Mouse (Mus musculus) lung, adult 2 months (tissue): ENCODE measurements at regions not wholly inside any gene's neighbourhood (a gene's known extent, or its start where the extent isn't known, plus 50 kb on each side); places are given as distances from the start of the nearest gene placed in this dataset.
"Not testable (repeated sequence)": the region's sequence is repeated elsewhere in the genome, so short reads cannot be mapped to it uniquely, and the experiment has no call there.

ENCODE experiments used
- CTCF ChIP-seq: fragments of 200-500 bp; IDR thresholded peaks from 2 replicates; pipeline ENCODE4 v1.5.1; 2011; ENCODE audit warnings: mild to moderate bottlenecking, low read length, control low read depth; ENCODE audit not compliant: insufficient read depth
- POLR2A ChIP-seq: fragments of 200-500 bp; IDR thresholded peaks from 2 replicates; pipeline ENCODE4 v1.6.1; 2011; ENCODE audit warnings: low read depth, mild to moderate bottlenecking, control low read depth, low read length, borderline replicate concordance; ENCODE audit errors: extremely low read depth

- TF ChIP-seq CTCF, POLR2A: not testable (repeated sequence)
These were observed 265.5 kb downstream of the Dysf start for GRCm38 (mm10) chr6:84273907-84274306.
